Comparison of ENCODE assay signal across 15 mouse cellular contexts in the genomic region with DNA sequence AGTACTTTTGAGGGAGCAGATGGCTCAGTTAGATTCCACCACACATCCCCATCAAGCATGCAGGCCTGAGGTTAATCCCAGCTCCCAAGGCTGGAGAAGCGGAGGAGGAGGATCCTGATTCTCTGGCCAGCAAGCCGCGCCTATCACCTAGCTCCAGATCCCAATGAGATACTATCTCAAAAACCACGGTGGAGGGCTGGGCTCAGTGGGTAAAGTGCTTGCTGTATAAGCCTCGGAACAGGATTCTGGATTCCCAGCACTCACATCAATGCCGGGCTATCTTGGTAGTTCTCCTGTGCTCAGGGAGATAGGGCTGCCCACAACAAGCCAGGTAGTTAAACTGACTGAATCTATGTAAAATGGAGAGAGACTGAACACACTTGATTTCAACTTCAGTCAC.
"Had no signal": no experiment of that assay in that cellular context is flagged by ENCODE, and none has a peak within 500 bp of the region (broad histone marks: within the 10 kb centered on the region; RNA-seq: fewer than 3 reads in every experiment).

No protein-coding gene starts in this region.

- DNase-seq: lung, adult 18-20 months; lung, postnatal 14 days; lung, postnatal 36 days; right cerebral cortex, postnatal 14 days; thymus, adult 2 months; thymus, postnatal 25 days; thymus, postnatal 4 days had no signal

- H3K9ac ChIP-seq: lung, embryonic 15.5 days; midbrain, embryonic 12.5 days; midbrain, embryonic 15.5 days; neural tube, embryonic 12.5 days; stomach, embryonic 15.5 days had no signal

- H3K27ac ChIP-seq: lung, embryonic 15.5 days; macrophage; midbrain, embryonic 12.5 days; midbrain, embryonic 15.5 days; neural tube, embryonic 12.5 days; stomach, embryonic 15.5 days; stomach, postnatal 0 days had no signal

- H3K4me3 ChIP-seq: lung, embryonic 15.5 days; midbrain, embryonic 12.5 days; midbrain, embryonic 15.5 days; neural tube, embryonic 12.5 days; stomach, embryonic 15.5 days had no signal

- H3K4me2 ChIP-seq: lung, embryonic 15.5 days; midbrain, embryonic 12.5 days; midbrain, embryonic 15.5 days; neural tube, embryonic 12.5 days; stomach, embryonic 15.5 days had no signal

- H3K27me3 ChIP-seq: lung, embryonic 15.5 days; midbrain, embryonic 12.5 days; midbrain, embryonic 15.5 days; neural tube, embryonic 12.5 days; stomach, embryonic 15.5 days had no signal

- H3K9me3 ChIP-seq: lung, embryonic 15.5 days; midbrain, embryonic 12.5 days; midbrain, embryonic 15.5 days; neural tube, embryonic 12.5 days; stomach, embryonic 15.5 days had no signal

- ATAC-seq: lung, postnatal 0 days; midbrain, embryonic 15.5 days had no signal

- H3K4me1 ChIP-seq: lung, embryonic 15.5 days; midbrain, embryonic 12.5 days; midbrain, embryonic 15.5 days; neural tube, embryonic 12.5 days; stomach, embryonic 15.5 days had no signal
